Mouse (Mus musculus) midbrain, embryonic 14.5 days (tissue): Measurements from ENCODE around the gene Ctu1. TPM values are rescaled to one million over a fixed set of nuclear protein-coding genes. Genes with fewer than 3 reads are reported as not detected.

Experiments
- ATAC-seq: fragments of 200-750 bp; cut with Nextera tagmentation; 2 replicates; pipeline ENCODE4 v1.8.0; 2017; ENCODE audit warnings: moderate number of reproducible peaks, moderate library complexity; ENCODE audit not compliant: low FRiP score, low TSS enrichment
- DNase-seq: peaks from one replicate; pipeline ENCODE4 v3.0.0-alpha.2; 2015
- H3K27ac ChIP-seq: fragments of 300-500 bp; sonication (generic); replicated peaks from 2 replicates; pipeline ENCODE4 v1.5.1; 2014; ENCODE audit warnings: mild to moderate bottlenecking, low read depth, low read length, moderate library complexity
- H3K27me3 ChIP-seq: fragments of 300-500 bp; sonication (generic); 2 replicates; pipeline ENCODE4 v1.6.1; 2014; ENCODE audit warnings: low read length, control low read depth, mixed read lengths; ENCODE audit not compliant: control insufficient read depth, insufficient read depth
- H3K36me3 ChIP-seq: fragments of 300-500 bp; sonication (generic); 2 replicates; pipeline ENCODE4 v1.6.1; 2014; ENCODE audit warnings: low read length, control low read depth; ENCODE audit not compliant: control insufficient read depth, insufficient read depth
- H3K4me1 ChIP-seq: fragments of 300-500 bp; sonication (generic); 2 replicates; pipeline ENCODE4 v1.6.1; 2014; ENCODE audit warnings: mild to moderate bottlenecking, antibody characterized with exemption, low read length, control low read depth; ENCODE audit not compliant: control insufficient read depth, insufficient read depth
- H3K4me2 ChIP-seq: fragments of 300-500 bp; sonication (generic); 2 replicates; pipeline ENCODE4 v1.6.1; 2014; ENCODE audit warnings: mild to moderate bottlenecking, low read length, moderate library complexity
- H3K4me3 ChIP-seq: fragments of 300-500 bp; sonication (generic); replicated peaks from 2 replicates; pipeline ENCODE4 v1.5.1; 2014; ENCODE audit warnings: low read depth, low read length
- H3K9ac ChIP-seq: fragments of 300-500 bp; sonication (generic); replicated peaks from 2 replicates; pipeline ENCODE4 v1.6.1; 2014; ENCODE audit warnings: mild to moderate bottlenecking, low read length, moderate library complexity
- H3K9me3 ChIP-seq: fragments of 300-500 bp; sonication (generic); 2 replicates; pipeline ENCODE4 v1.6.1; 2016; ENCODE audit warnings: low read length, control low read depth, mixed read lengths; ENCODE audit not compliant: control insufficient read depth
- WGBS: fragments of 180-500 bp; shearing (Covaris S2); extraction: QIAGEN DNeasy Blood & Tissue Kit; methylation state at CpG from one replicate; pipeline ENCODE4 v1.1.7; 2014; 5-methylcytosine and 5-hydroxymethylcytosine counted together
- polyA plus RNA-seq: library from polyadenylated mRNA; unstranded; fragments of >200 nt; fragmentation: Nextera tagmentation; extraction: Ambion mirVana; gene quantifications from 2 replicates; pipeline ENCODE4 v1.2.1, GENCODE M21; 2014

Gene Ctu1
- polyA plus RNA-seq, 1 experiment from 2014 or later = 16.6 TPM

GRCm38 (mm10) chr7:43712267-43712666, 40.5 kb downstream of the Ctu1 start, which contains the start of gene Klk13:
TSS of gene Klk13 (plus strand) at chr7:43712567.
- ATAC-seq = no peak
- Histone ChIP-seq H3K4me2 (no peak within 1 kb of the TSS), H3K36me3 (no peaks in the 10 kb centered on the region), H3K9ac (no peak within 1 kb of the TSS), H3K27me3 (no peaks in the 10 kb centered on the region), H3K27ac (no peak within 1 kb of the TSS), H3K4me3 (no peak within 1 kb of the TSS), H3K4me1 (no peaks in the 10 kb centered on the region), H3K9me3 (no peaks in the 10 kb centered on the region)
- no peak for DNase-seq
- WGBS = 57% methylated on average over 4 of the region's 4 CpGs

GRCm38 (mm10) chr7:43712917-43713316, 41.1 kb downstream of the Ctu1 start:
- DNase-seq = no peak

GRCm38 (mm10) chr7:43713741-43714351, 42.0 kb downstream of the Ctu1 start:
- no peaks in the 10 kb centered on the region for H3K27me3 ChIP-seq
- H3K9ac ChIP-seq = no peak overlapping the region
- no peak overlapping the region for H3K4me3 ChIP-seq
- H3K9me3 ChIP-seq = no peaks in the 10 kb centered on the region
- no peak for ATAC-seq
- H3K4me2 ChIP-seq = no peak overlapping the region
- no peaks in the 10 kb centered on the region for H3K4me1 ChIP-seq
- H3K27ac ChIP-seq = no peak overlapping the region
- H3K36me3 ChIP-seq = no peaks in the 10 kb centered on the region
- 13% methylated on average over 19 of the region's 19 CpGs for WGBS
- DNase-seq = no peak

More at GRCm38 (mm10) chr7:43712917-43713316, 41.1 kb downstream of the Ctu1 start:
- H3K27me3 ChIP-seq = no peaks in the 10 kb centered on the region
- no peaks in the 10 kb centered on the region for H3K36me3 ChIP-seq
- H3K4me2 ChIP-seq = no peak overlapping the region
- H3K9me3 ChIP-seq = no peaks in the 10 kb centered on the region
- H3K4me1 ChIP-seq = no peaks in the 10 kb centered on the region
- H3K9ac ChIP-seq = no peak overlapping the region
- WGBS = 8% methylated on average over 9 of the region's 9 CpGs
- no peak for ATAC-seq
- no peak overlapping the region for H3K27ac ChIP-seq
- no peak overlapping the region for H3K4me3 ChIP-seq

Other genes with a start within 250 kb of the Ctu1 start
- gene Lim2, start 244.3 kb upstream of the Ctu1 start, polyA plus RNA-seq = not detected in 2 replicates
- gene Nkg7, start 234.9 kb upstream of the Ctu1 start, polyA plus RNA-seq = not detected in 2 replicates
- not detected in 2 replicates for gene Cldnd2, start 231.2 kb upstream of the Ctu1 start, polyA plus RNA-seq
- 101 and 120 TPM in 2 replicates for gene Etfb, start 227.9 kb upstream of the Ctu1 start, polyA plus RNA-seq
- not detected in 2 replicates for gene Gm45233, start 227.9 kb upstream of the Ctu1 start, polyA plus RNA-seq
- gene Vsig10l, start 208.9 kb upstream of the Ctu1 start, polyA plus RNA-seq = 8.0 and 12.5 TPM in 2 replicates
- gene Iglon5, start 181.9 kb upstream of the Ctu1 start, polyA plus RNA-seq = 8.8 and 12.1 TPM in 2 replicates
- not detected in 2 replicates for gene 4931406B18Rik, start 166.1 kb upstream of the Ctu1 start, polyA plus RNA-seq
- gene Cd33, start 127.6 kb upstream of the Ctu1 start, polyA plus RNA-seq = 0.38 and 0.65 TPM in 2 replicates
- gene Zfp658, start 109.8 kb upstream of the Ctu1 start, polyA plus RNA-seq = 7.0 and 10.3 TPM in 2 replicates
- 14.5 and 19.4 TPM in 2 replicates for gene Zfp719, start 92.4 kb upstream of the Ctu1 start, polyA plus RNA-seq
- 0.27 and 0.54 TPM in 2 replicates for gene Zfp819, start 64.8 kb upstream of the Ctu1 start, polyA plus RNA-seq
- 0.15 TPM in 1 of 2 replicates, not detected in the other for gene Ceacam18, start 37.3 kb upstream of the Ctu1 start, polyA plus RNA-seq
- 0.21 TPM in 1 of 2 replicates, not detected in the other for gene Siglece, start 11.9 kb upstream of the Ctu1 start, polyA plus RNA-seq
- not detected in 2 replicates for gene Klk14, start 18.4 kb downstream of the Ctu1 start, polyA plus RNA-seq
- not detected in 2 replicates for gene Klk13, start 40.6 kb downstream of the Ctu1 start, polyA plus RNA-seq
- not detected in 2 replicates for gene Klk12, start 96.9 kb downstream of the Ctu1 start, polyA plus RNA-seq
- gene Klk11, start 102.6 kb downstream of the Ctu1 start, polyA plus RNA-seq = not detected in 2 replicates
- gene Klk10, start 109.0 kb downstream of the Ctu1 start, polyA plus RNA-seq = not detected in 2 replicates
- gene Klk9, start 119.9 kb downstream of the Ctu1 start, polyA plus RNA-seq = not detected in 2 replicates
- gene Klk8, start 125.6 kb downstream of the Ctu1 start, polyA plus RNA-seq = 6.2 and 6.7 TPM in 2 replicates
- gene Klk7, start 139.3 kb downstream of the Ctu1 start, polyA plus RNA-seq = not detected in 2 replicates
- not detected in 2 replicates for gene Klk6, start 152.5 kb downstream of the Ctu1 start, polyA plus RNA-seq
- not detected in 2 replicates for gene Klk5, start 170.0 kb downstream of the Ctu1 start, polyA plus RNA-seq
- gene Klk4, start 209.1 kb downstream of the Ctu1 start, polyA plus RNA-seq = not detected in 2 replicates